Mouse (Mus musculus): ENCODE results near the gene Orai1.

DNA sequence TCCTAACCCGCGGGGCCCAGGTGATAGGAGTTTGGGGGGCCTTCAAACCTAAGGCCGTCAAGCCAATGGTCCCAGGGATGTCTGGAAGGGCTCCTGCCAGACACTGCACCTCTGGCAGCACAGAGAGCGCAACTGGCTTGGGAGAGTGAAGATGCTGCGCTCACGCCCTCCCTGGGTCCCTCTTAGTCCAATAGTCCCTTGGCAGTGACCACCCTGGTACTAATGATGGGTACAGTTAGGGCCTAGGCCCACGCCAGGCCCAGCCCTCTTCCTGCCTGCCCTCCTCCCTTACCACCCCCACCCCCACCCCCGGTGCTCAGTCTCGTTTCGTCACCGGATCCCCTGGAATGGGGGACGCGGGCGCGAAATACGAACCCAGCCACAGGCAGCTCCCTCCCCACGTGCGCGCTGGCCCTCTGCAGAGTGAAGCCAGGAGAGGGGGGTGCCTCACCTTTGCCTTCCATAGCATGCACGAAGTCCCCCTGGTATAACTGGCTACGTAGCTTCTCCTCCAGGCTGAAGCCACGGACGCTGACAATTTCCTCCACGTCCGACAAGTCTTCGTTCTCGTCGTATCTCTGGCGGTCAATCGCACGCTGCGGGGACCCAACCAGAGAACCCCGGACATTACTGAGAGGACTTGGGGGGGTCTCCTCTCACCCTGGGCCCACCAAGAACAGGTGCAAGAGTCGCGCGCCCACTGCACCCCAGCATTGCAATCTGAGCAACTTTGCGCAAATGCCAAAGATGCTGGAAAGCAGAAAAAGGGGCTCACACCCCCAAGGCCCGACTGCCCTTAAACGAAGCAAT is 27.5 kb upstream of the Orai1 start:
- TF ChIP-seq POLR2A (IDR thresholded peaks at IDR 0.05; ENCODE audit: control insufficient read depth, extremely low read depth, insufficient read depth, low read length, poor library complexity) (no peak), CTCF (IDR thresholded peaks at IDR 0.05; ENCODE audit: borderline replicate concordance, control insufficient read depth, extremely low read depth, insufficient read depth, low read length, poor library complexity) (no peak)
